Mouse (Mus musculus): ENCODE results near the gene Btf3l4.
A peak's percentile ranks its signal among the peaks of the same experiment; 100 is the strongest.

The Btf3l4 gene

DNA sequence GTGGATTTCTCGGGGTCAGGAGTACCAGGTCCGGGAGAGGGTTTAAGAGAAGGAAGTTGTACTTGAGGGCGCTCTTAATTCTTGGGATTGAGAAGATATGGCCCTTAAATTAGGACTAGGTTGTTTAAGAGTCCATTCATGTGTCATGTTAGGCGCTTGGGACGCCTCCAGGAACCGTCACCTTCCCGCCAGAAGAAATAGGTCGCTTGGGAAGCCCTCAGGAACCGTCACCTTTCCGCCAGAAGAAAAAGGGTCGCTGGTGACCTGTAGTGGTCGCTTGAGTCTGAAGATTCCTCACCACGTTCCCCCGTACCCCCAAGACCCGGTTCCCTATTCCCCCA is 1.5 kb upstream of the Btf3l4 start:
- no peak for TF ChIP-seq GATA4 (IDR thresholded peaks at IDR 0.05; ENCODE audit: insufficient replicate concordance, low read length)

DNA sequence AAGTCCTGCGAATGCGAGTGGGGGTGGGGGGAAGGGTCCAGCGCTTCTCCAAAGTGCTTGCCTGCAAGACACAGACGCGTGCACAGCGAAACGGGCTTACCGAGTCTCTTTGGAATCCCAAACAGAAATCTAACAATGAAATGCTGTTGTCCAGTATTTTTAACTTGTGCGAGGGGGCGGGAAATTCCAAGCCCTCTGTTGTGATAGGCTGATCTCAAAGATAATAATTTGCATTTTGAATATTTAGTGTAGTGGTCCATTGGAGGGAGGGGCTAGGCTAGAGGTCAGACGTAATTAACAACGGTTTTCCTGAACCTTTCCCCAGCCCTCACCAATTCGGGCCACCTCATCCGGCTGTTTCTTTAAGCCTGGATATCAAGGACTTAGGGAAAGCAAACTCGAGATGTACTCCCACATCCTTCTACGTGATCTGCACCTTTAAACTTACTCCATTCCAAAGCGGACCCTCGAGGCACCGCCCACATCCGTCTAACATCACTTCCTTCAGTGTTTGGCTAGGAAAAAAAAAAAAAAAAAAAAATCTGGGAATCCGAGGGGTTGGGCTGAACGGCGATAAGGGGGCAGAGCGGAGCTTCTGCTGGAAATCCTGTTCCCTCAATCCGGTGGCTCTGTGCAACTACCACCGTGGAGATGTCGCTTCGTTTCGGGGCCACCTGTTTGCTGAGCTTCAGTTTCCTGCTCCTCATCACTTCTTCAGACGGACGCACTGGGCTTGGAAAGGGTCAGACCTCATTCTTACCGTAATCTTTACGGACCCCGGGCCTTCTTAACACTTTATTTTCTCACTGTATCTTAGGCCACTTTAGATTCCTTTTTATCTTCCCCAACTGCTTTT is 929 bp upstream of the Btf3l4 start, which contains the start of gene Txndc12:
Gene Txndc12 (plus strand): TSS at position 487 of the 856 bp plus-strand sequence.
- peak; percentile 74 for TF ChIP-seq GATA4 (IDR thresholded peaks at IDR 0.05; ENCODE audit: insufficient replicate concordance, low read length)

DNA sequence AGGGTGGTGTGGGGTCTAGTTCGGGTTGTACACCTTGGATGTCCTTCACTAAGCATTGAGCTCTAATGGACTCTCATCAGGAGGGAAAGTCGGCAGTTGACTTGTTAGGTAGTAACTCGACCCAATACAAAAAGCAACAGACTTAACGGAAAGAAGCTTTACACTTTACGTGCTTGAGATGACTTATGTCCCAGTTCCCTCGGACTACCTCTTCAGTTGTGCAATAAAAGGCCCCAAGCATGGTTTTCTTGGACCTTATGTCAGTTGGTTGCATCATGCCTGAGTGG is 357 bp upstream of the Btf3l4 start:
- no peak for TF ChIP-seq GATA4 (IDR thresholded peaks at IDR 0.05; ENCODE audit: insufficient replicate concordance, low read length)

DNA sequence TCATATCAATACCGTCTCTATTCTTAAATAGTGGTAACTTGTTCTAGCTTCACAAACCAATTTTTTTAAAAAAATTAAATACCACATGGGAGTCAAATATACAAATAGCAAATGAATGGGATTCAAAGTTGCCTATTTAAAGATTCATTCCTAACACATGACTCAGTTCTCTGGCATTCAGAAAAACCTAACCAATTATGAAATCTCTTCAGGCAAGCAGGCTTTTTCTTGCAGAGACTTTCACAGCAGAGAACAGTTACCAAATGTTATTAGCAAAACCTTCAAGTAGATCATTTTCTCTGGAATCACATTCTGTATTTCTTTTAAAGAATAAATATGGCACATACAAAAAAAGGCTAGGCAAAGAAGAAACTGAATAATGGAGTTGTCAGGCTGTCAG is 2.7 kb downstream of the Btf3l4 start:
- no peak for TF ChIP-seq GATA4 (IDR thresholded peaks at IDR 0.05; ENCODE audit: insufficient replicate concordance, low read length)

DNA sequence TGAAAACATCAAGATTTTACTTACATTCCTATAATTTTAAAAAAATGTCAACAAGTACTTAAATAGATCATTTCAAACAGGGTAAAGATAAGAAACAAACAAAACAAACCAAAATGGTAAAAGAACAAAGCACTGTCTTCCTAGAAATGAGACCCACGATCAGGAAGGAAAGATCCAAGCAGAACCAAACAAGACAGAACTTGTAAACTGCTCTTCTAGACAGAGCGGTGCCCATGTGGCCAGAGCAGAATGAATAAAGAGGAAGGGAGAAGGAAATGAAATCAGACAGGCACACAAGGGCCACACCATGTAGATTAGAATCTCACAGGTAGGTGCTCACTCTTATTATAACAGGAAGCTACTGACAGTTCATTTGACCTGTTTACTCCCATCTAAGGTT is 6.8 kb downstream of the Btf3l4 start:
- TF ChIP-seq GATA4 (IDR thresholded peaks at IDR 0.05; ENCODE audit: insufficient replicate concordance, low read length) = no peak

DNA sequence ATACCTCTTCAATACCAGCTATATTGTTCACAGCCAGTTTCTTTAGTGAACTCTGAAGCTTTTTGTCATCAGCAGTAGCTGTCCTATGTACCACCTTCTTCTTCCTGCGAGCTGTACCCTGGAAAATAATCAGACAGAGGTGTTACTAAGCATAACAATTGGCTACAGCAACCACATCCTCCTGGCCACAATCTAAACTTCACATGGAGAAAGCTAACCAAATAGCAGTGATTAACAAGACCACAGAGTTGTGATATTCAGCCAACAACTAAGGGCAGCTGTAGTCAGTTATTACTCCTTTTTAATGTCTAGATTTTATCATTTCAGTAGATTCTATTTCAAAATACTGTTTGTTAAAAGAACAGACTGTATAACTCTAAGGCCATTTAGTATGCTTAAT is 7.3 kb downstream of the Btf3l4 start:
- no peak for TF ChIP-seq GATA4 (IDR thresholded peaks at IDR 0.05; ENCODE audit: insufficient replicate concordance, low read length)

DNA sequence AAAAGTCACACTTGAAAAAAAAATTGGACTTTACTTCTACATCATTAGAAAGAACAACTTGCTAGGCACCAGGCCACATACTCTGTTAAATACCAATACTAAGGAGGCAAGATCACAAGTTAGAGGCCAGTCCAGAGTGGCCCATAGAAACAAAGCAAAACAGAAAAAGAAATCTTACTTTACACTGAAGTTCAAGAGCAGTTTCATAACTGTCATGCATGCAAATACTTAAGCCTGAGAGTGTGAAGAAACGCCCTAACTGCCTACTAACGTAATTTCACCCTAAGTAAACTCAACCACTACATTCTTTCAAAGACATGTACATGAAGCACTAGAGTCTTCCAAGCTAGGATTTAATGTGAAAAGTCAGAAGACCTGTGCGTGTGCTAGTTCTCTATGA is 7.7 kb downstream of the Btf3l4 start:
- no peak for TF ChIP-seq GATA4 (IDR thresholded peaks at IDR 0.05; ENCODE audit: insufficient replicate concordance, low read length)

DNA sequence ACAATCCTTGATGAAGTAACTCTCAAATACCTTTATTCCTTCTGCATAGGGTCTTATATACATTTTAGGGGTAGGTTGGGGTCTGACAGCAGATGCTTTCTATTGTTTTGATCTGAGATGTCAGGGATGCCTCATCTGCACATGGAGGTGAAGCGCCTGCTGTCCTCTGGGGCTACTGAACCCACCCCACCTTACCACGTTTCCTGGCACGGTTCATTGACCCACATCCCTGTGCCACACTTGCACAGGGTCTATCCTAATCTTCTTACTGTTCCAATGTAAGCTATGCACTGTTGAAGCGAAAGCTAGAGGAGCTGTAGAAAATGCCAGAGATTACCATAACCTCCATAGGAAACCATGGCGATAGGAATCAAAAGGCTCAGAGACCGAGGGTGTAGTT is 21.9 kb downstream of the Btf3l4 start:
- TF ChIP-seq GATA4 (IDR thresholded peaks at IDR 0.05; ENCODE audit: insufficient replicate concordance, low read length) = no peak

DNA sequence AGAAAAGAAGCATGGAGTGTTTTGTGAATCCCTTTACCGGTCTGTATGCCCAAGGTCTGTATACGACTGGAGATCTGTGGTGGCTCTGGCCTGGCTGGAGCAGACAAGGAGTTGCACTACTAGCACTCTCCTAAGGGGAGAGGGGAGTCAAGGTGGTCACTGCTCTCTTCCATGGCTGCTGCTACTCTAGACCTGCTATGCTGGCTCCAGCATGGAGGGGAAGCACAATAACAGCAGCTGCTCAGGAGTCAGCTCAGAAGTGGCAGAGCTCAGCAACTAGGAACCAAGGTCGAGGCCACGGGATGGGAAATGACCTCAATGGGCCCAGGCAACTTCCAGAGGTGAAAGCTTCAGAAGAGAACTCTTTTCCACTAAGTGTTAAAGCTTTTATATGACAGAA is 22.3 kb downstream of the Btf3l4 start:
- no peak for TF ChIP-seq GATA4 (IDR thresholded peaks at IDR 0.05; ENCODE audit: insufficient replicate concordance, low read length)

DNA sequence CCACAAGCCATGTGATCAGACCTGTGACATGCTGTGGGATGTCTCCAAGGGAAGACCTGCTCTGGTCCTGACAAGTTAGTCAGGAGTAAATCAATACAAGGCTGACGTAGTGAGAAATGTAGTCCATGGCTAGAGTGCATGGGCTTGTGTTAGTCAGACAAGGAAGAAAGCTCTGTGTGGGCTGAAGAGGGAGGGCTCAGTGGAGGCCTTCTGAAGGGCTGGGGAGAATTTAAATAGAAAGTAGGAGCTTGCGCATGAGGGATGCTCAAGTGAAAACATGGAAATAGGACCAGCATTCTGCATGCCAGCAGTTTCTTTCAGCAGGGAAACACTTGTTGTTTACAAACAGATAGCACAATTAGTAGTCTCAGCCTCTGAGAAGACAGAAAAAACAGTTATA is 29.9 kb downstream of the Btf3l4 start:
- no peak for TF ChIP-seq GATA4 (IDR thresholded peaks at IDR 0.05; ENCODE audit: insufficient replicate concordance, low read length)

DNA sequence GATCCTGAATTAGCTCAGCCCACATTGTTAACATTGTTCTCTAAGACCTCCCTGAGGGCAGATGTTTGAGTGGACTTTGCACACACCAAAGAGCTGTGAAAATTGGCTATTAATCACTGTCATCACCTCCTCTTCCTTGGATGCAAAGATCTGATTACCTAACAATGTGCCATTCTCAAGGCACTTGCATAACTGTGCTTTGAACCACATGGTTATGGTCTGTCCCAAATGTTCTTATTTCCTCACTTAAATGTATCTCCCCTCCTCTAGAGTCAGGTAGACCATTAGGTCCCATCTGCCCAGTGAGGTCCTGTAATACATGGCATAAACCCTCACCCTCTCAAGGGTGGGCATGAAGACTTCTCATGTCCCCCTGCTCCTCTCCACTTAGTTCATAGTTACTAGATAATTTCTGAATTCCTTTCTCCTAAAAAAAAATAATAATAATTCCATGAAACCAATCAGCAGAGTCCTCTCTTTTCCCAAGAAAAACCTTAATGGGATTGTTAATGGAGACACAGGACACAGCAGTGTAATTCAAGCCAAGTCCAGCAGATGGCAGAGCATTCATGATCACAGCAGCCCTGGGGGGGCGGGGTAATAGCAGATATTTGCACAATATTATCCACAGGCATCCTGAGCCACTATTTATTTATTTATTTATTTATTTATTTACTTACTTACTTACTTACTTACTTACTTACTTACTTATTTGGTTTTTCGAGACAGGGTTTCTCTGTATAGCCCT is 35.2 kb downstream of the Btf3l4 start:
- no peak for TF ChIP-seq GATA4 (IDR thresholded peaks at IDR 0.05; ENCODE audit: insufficient replicate concordance, low read length)

DNA sequence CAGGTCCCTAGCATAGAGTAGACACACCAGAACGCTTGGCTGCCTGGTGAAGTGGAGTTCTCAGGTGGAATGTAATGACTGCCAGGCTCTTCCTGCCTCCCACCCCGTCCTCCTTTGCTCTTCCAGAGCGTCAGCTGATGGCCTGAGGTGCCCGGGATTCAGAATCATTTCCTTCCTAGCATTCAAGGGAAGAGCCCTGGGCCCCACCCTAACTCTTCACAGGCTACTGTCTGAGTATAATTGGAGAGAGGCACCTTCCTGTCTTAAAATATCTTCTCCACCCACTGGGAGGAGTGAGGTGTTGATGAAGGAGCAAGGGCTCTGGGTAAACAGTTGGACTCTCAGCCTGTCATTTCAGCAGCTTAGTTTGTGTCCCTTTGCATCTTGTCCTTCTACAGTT is 36.7 kb downstream of the Btf3l4 start:
- no peak for TF ChIP-seq GATA4 (IDR thresholded peaks at IDR 0.05; ENCODE audit: insufficient replicate concordance, low read length)

DNA sequence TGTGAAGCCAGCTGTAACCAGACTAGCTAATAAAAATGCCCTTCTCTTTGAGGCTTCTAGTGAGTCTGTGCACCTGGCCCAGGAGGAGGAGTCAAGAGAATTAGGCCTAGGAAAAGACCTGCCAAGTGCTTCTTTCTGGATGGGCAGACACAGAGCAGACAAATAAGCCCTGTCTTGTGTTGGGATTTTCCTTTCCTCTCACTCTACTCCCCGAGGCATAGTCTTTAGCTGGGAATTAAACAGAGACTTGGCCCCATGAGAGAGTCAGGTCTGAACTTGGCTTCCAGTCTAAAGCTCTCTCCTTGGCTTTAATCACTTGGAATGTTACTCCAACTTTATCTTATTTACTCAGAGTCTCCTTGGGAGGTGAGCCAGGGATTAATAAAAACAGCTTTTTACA is 39.5 kb downstream of the Btf3l4 start:
- TF ChIP-seq GATA4 (IDR thresholded peaks at IDR 0.05; ENCODE audit: insufficient replicate concordance, low read length) = no peak

DNA sequence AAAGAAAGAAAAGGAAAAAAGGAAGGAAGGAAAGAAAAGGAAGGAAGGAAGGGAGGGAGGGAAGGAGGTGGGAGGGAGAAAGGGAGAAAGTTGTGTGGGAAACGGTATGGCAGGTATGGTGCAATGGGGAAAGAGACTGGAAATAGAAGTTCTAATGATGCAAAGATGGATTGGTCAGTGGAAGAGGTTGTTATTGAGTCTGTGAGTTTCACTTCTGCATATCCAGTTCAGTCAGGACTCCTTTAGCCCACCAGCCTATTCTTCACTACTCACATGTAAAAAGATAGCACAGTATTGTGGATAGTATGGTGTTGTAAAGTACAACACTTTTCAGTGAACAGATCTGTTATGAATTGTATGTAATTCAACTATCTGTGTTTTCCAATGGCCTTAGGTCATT is 42.9 kb downstream of the Btf3l4 start:
- no peak for TF ChIP-seq GATA4 (IDR thresholded peaks at IDR 0.05; ENCODE audit: insufficient replicate concordance, low read length)

DNA sequence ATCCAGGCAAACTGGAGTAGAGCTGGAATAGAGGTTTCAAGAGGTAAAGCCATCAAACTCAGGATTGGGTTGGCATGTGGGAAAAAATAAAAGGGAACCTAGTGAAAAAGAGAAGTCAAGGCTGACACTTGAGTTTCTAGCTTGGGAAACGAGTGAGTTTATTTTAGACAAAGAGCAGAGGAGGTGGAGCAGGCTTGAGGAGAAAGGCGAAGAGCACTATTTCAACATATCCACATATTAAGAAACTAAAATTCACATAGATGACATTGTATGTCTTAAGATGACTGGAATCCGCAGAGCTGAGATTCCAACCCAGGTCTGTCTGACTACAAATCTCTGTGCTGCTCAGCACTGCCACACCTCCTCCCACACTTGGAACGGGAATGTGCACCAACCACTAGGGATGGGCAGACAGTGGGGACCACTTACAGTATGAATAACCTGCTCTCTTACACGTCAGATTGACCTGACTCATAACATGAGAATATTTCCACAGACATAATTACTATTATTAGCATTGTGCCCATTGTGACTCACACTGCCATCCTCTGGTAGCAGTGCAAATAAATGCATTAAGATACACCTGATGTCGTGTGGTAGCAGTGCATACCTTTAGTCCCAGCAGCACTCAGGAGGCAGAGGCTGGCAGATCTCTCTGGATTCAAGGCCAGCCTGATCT is 44.0 kb downstream of the Btf3l4 start:
- no peak for TF ChIP-seq GATA4 (IDR thresholded peaks at IDR 0.05; ENCODE audit: insufficient replicate concordance, low read length)

DNA sequence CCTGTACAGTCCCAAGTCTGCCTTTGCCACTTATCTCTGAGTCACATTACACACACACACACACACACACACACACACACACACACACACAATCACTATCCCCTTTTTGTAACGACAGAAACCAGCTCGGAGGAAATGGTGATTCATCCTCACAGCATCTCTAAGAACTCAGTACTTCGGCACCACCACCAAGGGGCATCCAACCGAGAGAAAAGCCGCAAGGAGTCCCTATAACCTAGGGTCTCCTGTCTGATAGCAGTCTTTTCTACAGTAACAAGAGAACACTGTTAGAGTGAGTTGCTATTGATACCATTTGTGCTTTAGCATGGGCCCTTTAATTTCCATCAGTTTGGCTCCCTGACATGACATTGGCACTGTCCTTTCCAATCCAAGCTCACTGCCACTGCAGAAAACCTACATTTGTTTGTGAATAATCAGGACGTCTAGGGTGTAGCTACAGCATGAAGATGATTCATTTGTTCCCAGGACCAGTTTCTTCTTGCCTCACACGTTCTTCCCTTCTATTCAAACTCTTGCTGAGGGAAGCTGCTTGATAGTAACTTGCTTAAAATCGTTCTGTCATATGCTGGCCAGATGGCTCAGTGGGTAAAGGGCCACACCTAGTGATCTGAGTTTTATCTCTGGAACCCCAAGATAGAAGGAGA is 50.9 kb downstream of the Btf3l4 start:
- TF ChIP-seq GATA4 (IDR thresholded peaks at IDR 0.05; ENCODE audit: insufficient replicate concordance, low read length) = no peak
